Mouse (Mus musculus): ENCODE results near the gene Vasn. TPM values are rescaled to one million over a fixed set of nuclear protein-coding genes. Genes with fewer than 3 reads are reported as not detected.
A peak's percentile ranks its signal among the peaks of the same experiment; 100 is the strongest.
"Not testable (repeated sequence)": the region's sequence is repeated elsewhere in the genome, so short reads cannot be mapped to it uniquely, and the experiment has no call there.

The Vasn gene
- polyA plus RNA-seq, 1 experiment = 1.5 TPM

GRCm38 (mm10) chr16:4682628-4683179, 43.0 kb downstream of the Vasn start:
- H3K4me3 ChIP-seq (ENCODE audit: insufficient read depth, low read length) = peak overlapping the region; percentile 82
- TF ChIP-seq POLR2A (IDR thresholded peaks at IDR 0.05; ENCODE audit: borderline replicate concordance, low read depth, low read length) = no peak
- TF ChIP-seq CTCF (IDR thresholded peaks at IDR 0.05; ENCODE audit: low read depth, low read length) = no peak
- peak overlapping the region; percentile 87 for H3K27ac ChIP-seq (ENCODE audit: insufficient read depth, low read depth, low read length)
- peaks cover 18% of the 10 kb centered on the region for H3K4me1 ChIP-seq (ENCODE audit: control insufficient read depth, insufficient read depth, low read length)

GRCm38 (mm10) chr16:4683193-4683580, 43.4 kb downstream of the Vasn start:
- peaks cover 14% of the 10 kb centered on the region for H3K4me1 ChIP-seq (ENCODE audit: control insufficient read depth, insufficient read depth, low read length)

GRCm38 (mm10) chr16:4683581-4684456, 44.1 kb downstream of the Vasn start:
- Histone ChIP-seq H3K4me3 (ENCODE audit: insufficient read depth, low read length) (peak overlapping the region; percentile 82), H3K4me1 (ENCODE audit: control insufficient read depth, insufficient read depth, low read length) (peaks cover 10% of the 10 kb centered on the region), H3K27ac (ENCODE audit: insufficient read depth, low read depth, low read length) (peak overlapping the region; percentile 87)
- no peak for TF ChIP-seq CTCF (IDR thresholded peaks at IDR 0.05; ENCODE audit: low read depth, low read length)
- TF ChIP-seq POLR2A (IDR thresholded peaks at IDR 0.05; ENCODE audit: borderline replicate concordance, low read depth, low read length) = no peak

More at GRCm38 (mm10) chr16:4683193-4683580, 43.4 kb downstream of the Vasn start:
- peak overlapping the region; percentile 82 for H3K4me3 ChIP-seq (ENCODE audit: insufficient read depth, low read length)
- TF ChIP-seq POLR2A (IDR thresholded peaks at IDR 0.05; ENCODE audit: borderline replicate concordance, low read depth, low read length) (no peak), CTCF (IDR thresholded peaks at IDR 0.05; ENCODE audit: low read depth, low read length) (no peak)
- peak overlapping the region; percentile 87 for H3K27ac ChIP-seq (ENCODE audit: insufficient read depth, low read depth, low read length)

- Histone ChIP-seq H3K4me1 (ENCODE audit: control insufficient read depth, insufficient read depth, low read length) (peaks cover 10% of the 10 kb centered on the region), H3K27ac (ENCODE audit: insufficient read depth, low read depth, low read length) (no peak overlapping the region; the same call in 1 of the 2 replicates), H3K4me3 (ENCODE audit: insufficient read depth, low read length) (peak overlapping the region; percentile 82)
- no peak for TF ChIP-seq CTCF (IDR thresholded peaks at IDR 0.05; ENCODE audit: low read depth, low read length)
- no peak for TF ChIP-seq POLR2A (IDR thresholded peaks at IDR 0.05; ENCODE audit: borderline replicate concordance, low read depth, low read length)
Observed at GRCm38 (mm10) chr16:4684457-4684791, 44.7 kb downstream of the Vasn start.

DNA sequence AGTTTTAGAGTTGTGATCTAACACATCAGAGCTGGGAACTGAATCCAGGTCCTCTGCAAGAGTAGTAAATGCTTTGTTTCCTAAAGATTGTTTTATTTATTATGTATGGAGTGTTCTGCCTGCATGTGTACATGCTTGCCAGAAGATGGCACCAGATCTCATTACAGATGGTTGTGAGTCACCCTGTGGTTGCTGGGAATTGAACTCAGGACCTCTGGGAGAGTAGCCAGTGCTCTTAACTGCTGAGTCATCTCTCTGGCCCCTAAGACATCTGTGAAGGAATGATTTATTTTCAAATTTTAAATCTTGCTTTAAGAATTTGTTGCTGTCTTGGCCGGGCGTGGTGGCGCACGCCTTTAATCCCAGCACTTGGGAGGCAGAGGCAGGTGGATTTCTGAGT, 49.6 kb downstream of the Vasn start:
- not testable (repeated sequence) for H3K27ac ChIP-seq (ENCODE audit: insufficient read depth, low read depth, low read length); H3K4me3 ChIP-seq (ENCODE audit: insufficient read depth, low read length); H3K4me1 ChIP-seq (ENCODE audit: control insufficient read depth, insufficient read depth, low read length)

Other genes starting within 250 kb of the Vasn start
- 8.2 and 10.5 TPM in 2 replicates for gene Adcy9, start 219.4 kb upstream of the Vasn start, polyA plus RNA-seq (2012; ENCODE audit: insufficient read depth, insufficient read length, missing spikeins)
- 1.6 and 3.8 TPM in 2 replicates for gene Srl, start 98.1 kb upstream of the Vasn start, polyA plus RNA-seq (2012; ENCODE audit: insufficient read depth, insufficient read length, missing spikeins)
- 7.1 and 8.0 TPM in 2 replicates for gene Tfap4, start 80.1 kb upstream of the Vasn start, polyA plus RNA-seq (2012; ENCODE audit: insufficient read depth, insufficient read length, missing spikeins)
- gene Glis2, start 45.2 kb upstream of the Vasn start, polyA plus RNA-seq (2012; ENCODE audit: insufficient read depth, insufficient read length, missing spikeins) = 0.65 and 1.3 TPM in 2 replicates
- 27.3 and 39.7 TPM in 2 replicates for gene Pam16, start 15.0 kb upstream of the Vasn start, polyA plus RNA-seq (2012; ENCODE audit: insufficient read depth, insufficient read length, missing spikeins)
- gene Dnaja3, start within 50 bp of the Vasn start, polyA plus RNA-seq (2012; ENCODE audit: insufficient read depth, insufficient read length, missing spikeins) = 20.0 and 21.3 TPM in 2 replicates
- 110 and 115 TPM in 2 replicates for gene Coro7, start 39.8 kb downstream of the Vasn start, polyA plus RNA-seq (2012; ENCODE audit: insufficient read depth, insufficient read length, missing spikeins)
- 16.0 and 18.7 TPM in 2 replicates for gene Nmral1, start 79.4 kb downstream of the Vasn start, polyA plus RNA-seq (2012; ENCODE audit: insufficient read depth, insufficient read length, missing spikeins)
- gene Hmox2, start 86.4 kb downstream of the Vasn start, polyA plus RNA-seq (2012; ENCODE audit: insufficient read depth, insufficient read length, missing spikeins) = 230 and 252 TPM in 2 replicates
- 32.4 and 32.9 TPM in 2 replicates for gene Cdip1, start 150.4 kb downstream of the Vasn start, polyA plus RNA-seq (2012; ENCODE audit: insufficient read depth, insufficient read length, missing spikeins)
- gene 4930562C15Rik, start 195.5 kb downstream of the Vasn start, polyA plus RNA-seq (2012; ENCODE audit: insufficient read depth, insufficient read length, missing spikeins) = not detected in 2 replicates
- gene Ubald1, start 240.4 kb downstream of the Vasn start, polyA plus RNA-seq (2012; ENCODE audit: insufficient read depth, insufficient read length, missing spikeins) = 68.4 and 72.6 TPM in 2 replicates
- 66.4 and 75.4 TPM in 2 replicates for gene Mgrn1, start 246.3 kb downstream of the Vasn start, polyA plus RNA-seq (2012; ENCODE audit: insufficient read depth, insufficient read length, missing spikeins)